Mouse (Mus musculus): ENCODE results near the gene Gm9945.
A peak's percentile ranks its signal among the peaks of the same experiment; 100 is the strongest.

Gene Gm9945

GRCm38 (mm10) chr11:53524905-53525304 is 44.9 kb downstream of the Gm9945 start:
- no peak for DNase-seq

GRCm38 (mm10) chr11:53525461-53525860 is 45.5 kb downstream of the Gm9945 start:
- peak; percentile 75 for DNase-seq

GRCm38 (mm10) chr11:53528397-53529252 is 48.7 kb downstream of the Gm9945 start:
- DNase-seq = no peak

GRCm38 (mm10) chr11:53529253-53529557 is 49.2 kb downstream of the Gm9945 start:
- peak; percentile 63 for DNase-seq

GRCm38 (mm10) chr11:53530001-53530400 is 50.0 kb downstream of the Gm9945 start:
- DNase-seq = no peak

Data from kidney, postnatal 14 days (tissue).